Mouse (Mus musculus) left cerebral cortex, postnatal 14 days (tissue): ENCODE measurements at regions not wholly inside any gene's neighbourhood (a gene's known extent, or its start where the extent isn't known, plus 50 kb on each side); places are given as distances from the start of the nearest gene placed in this dataset.

Source experiments
- DNase-seq, 2 experiments: peaks; one replicate each; pipeline ENCODE4 v3.0.0; 2021 to 2022; ENCODE audit warnings: low spot score in 2 of 2, mixed read lengths in 1 of 2
- intact Hi-C: fragments of 180-260 bp; cut with DNase I; formaldehyde crosslinking; loops from one replicate; pipeline ENCODE4 v1.15.1; 2025

GRCm38 (mm10) chr2:142560896-142561500 lies 340.3 kb downstream of the Kif16b start:
- peak in 1 of 2 experiments; percentile 12 for DNase-seq
- intact Hi-C loops: no loop called here

- no peak for DNase-seq
- intact Hi-C loops: no loop called here
These were observed 340.9 kb downstream of the Kif16b start for GRCm38 (mm10) chr2:142560400-142560799.

- intact Hi-C loops: no loop called here
- no peak for DNase-seq
These were observed 341.4 kb downstream of the Kif16b start for GRCm38 (mm10) chr2:142559946-142560345.

GRCm38 (mm10) chr2:142554851-142555250 lies 346.5 kb downstream of the Kif16b start:
- intact Hi-C loops: no loop called here
- DNase-seq: peak; percentile 16 to 19

- intact Hi-C loops: no loop called here
These were observed 349.6 kb downstream of the Kif16b start for GRCm38 (mm10) chr2:142551690-142552089.

GRCm38 (mm10) chr2:142548766-142549165 lies 352.6 kb downstream of the Kif16b start:
- intact Hi-C loops: no loop called here
- peak in 1 of 2 experiments; percentile 11 for DNase-seq

More at GRCm38 (mm10) chr2:142551690-142552089, 349.6 kb downstream of the Kif16b start:
- no peak for DNase-seq

- DNase-seq: no peak
- intact Hi-C loops: no loop called here
These were observed 356.4 kb downstream of the Kif16b start for GRCm38 (mm10) chr2:142544937-142545336.

GRCm38 (mm10) chr2:142539980-142540379 lies 361.4 kb downstream of the Kif16b start:
- DNase-seq: no peak
- intact Hi-C loops: no loop called here

GRCm38 (mm10) chr2:142533555-142533954 lies 367.8 kb downstream of the Kif16b start:
- intact Hi-C loops: no loop called here
- DNase-seq: no peak

GRCm38 (mm10) chr2:142522471-142522870 lies 378.9 kb downstream of the Kif16b start:
- intact Hi-C loops: no loop called here
- no peak for DNase-seq

- DNase-seq: peak; percentile 9 to 12
- intact Hi-C loops: no loop called here
These were observed 383.6 kb downstream of the Kif16b start for GRCm38 (mm10) chr2:142517731-142518130.

- DNase-seq: no peak
- intact Hi-C loops: no loop called here
These were observed 396.1 kb downstream of the Kif16b start for GRCm38 (mm10) chr2:142505216-142505615.
